Mouse (Mus musculus): ENCODE measurements around the gene Flrt2.

DNA sequence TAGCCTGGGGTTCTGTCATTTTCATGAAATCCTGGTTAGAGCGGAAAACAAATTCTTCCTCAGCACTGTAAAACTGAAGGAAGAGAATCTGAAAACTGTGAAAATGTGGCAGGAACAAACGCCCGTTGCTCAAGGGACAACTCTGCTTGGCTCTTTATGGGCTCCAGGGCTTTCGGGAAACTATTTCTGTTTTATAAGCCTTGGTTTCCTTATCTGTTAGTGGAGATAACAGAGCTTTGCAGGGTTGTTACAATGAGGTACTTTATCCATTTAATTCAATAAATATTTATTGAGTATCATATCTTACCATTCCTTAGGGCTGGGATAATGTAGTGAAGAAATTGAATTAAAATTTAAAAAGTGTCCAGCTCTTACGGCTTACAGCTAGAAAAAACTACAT lies 24.7 kb upstream of the Flrt2 start:
- TF ChIP-seq CTCF (IDR thresholded peaks at IDR 0.05; ENCODE audit: low read depth) (no peak), EP300 (IDR thresholded peaks at IDR 0.05; ENCODE audit: low read depth) (no peak)
